Mouse (Mus musculus) ES-Bruce4 (cell line): Measurements from ENCODE around the gene Atp6v1f. TPM values are rescaled to one million over a fixed set of nuclear protein-coding genes. Genes with fewer than 3 reads are reported as not detected.

Experiments used
- H3K27ac ChIP-seq: 2 replicates; pipeline ENCODE4 v1.5.1; 2012; ENCODE audit warnings: low read length, inconsistent platforms; ENCODE audit not compliant: insufficient read depth
- H3K27me3 ChIP-seq: 2 replicates; pipeline ENCODE4 v1.6.1; 2012; ENCODE audit warnings: mild to moderate bottlenecking, low read length, inconsistent platforms; ENCODE audit not compliant: control insufficient read depth, poor library complexity, insufficient read depth, severe bottlenecking
- H3K36me3 ChIP-seq: 2 replicates; pipeline ENCODE4 v1.6.1; 2012; ENCODE audit warnings: inconsistent platforms, mild to moderate bottlenecking, low read length, moderate library complexity; ENCODE audit not compliant: control insufficient read depth, poor library complexity, insufficient read depth, severe bottlenecking
- H3K4me1 ChIP-seq: one replicate; pipeline ENCODE4 v1.8.1; 2011; ENCODE audit warnings: low read length; ENCODE audit not compliant: control insufficient read depth, insufficient read depth
- H3K4me3 ChIP-seq: 2 replicates; pipeline ENCODE4 v1.5.1; 2011; ENCODE audit warnings: low read depth, mild to moderate bottlenecking, low read length
- H3K9ac ChIP-seq: 2 replicates; pipeline ENCODE4 v1.6.1; 2012; ENCODE audit warnings: low read depth, mild to moderate bottlenecking, inconsistent platforms; ENCODE audit not compliant: poor library complexity, severe bottlenecking
- H3K9me3 ChIP-seq: replicated peaks from 2 replicates; pipeline ENCODE4 v1.6.1; 2012; ENCODE audit warnings: mild to moderate bottlenecking, low read length, inconsistent platforms; ENCODE audit not compliant: control insufficient read depth, poor library complexity, insufficient read depth, severe bottlenecking
- CTCF ChIP-seq: IDR thresholded peaks from one replicate; pipeline ENCODE4 v1.8.1; 2011; ENCODE audit warnings: low read depth, low read length
- EP300 ChIP-seq: IDR thresholded peaks from 2 replicates; pipeline ENCODE4 v1.6.1; 2011; ENCODE audit warnings: low read depth, low read length; ENCODE audit not compliant: insufficient read depth
- POLR2A ChIP-seq: IDR thresholded peaks from one replicate; pipeline ENCODE4 v1.8.1; 2011; ENCODE audit warnings: low read length; ENCODE audit not compliant: insufficient read depth
- polyA plus RNA-seq: library from polyadenylated mRNA; stranded (reverse); fragments of >200 nt; gene quantifications from 2 replicates; pipeline ENCODE4 v1.2.4, GENCODE M21; 2011; ENCODE audit warnings: low read depth; ENCODE audit not compliant: missing spikeins, insufficient read depth, insufficient read length

Atp6v1f gene
- polyA plus RNA-seq, 1 experiment: 142 TPM

DNA sequence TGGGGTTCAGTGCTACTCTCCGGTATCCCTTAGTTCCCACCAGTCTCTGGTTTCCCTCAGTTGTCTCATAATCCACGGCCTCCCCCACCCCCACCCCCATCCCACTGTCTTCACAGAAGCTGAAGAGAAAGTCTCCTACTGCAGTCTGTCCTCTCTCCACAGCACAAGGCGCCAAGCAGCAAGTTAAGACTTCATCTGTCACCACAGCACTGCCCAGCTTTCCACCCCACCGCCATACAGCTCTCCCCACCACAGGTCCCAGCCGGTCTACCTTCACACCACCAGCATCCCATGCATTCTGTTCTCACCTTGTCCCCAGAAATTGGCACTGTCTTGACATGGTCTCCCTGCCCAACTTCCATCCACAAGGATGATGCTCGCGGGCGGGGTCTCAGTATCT, 39.3 kb downstream of the Atp6v1f start:
- Histone ChIP-seq H3K27ac (no peak overlapping the region), H3K4me1 (no peaks in the 10 kb centered on the region), H3K4me3 (no peak overlapping the region), H3K9ac (no peak overlapping the region), H3K36me3 (no peaks in the 10 kb centered on the region), H3K27me3 (no peaks in the 10 kb centered on the region), H3K9me3 (no peaks in the 10 kb centered on the region)
- TF ChIP-seq POLR2A: no peak
- TF ChIP-seq CTCF: no peak
- no peak for TF ChIP-seq EP300

DNA sequence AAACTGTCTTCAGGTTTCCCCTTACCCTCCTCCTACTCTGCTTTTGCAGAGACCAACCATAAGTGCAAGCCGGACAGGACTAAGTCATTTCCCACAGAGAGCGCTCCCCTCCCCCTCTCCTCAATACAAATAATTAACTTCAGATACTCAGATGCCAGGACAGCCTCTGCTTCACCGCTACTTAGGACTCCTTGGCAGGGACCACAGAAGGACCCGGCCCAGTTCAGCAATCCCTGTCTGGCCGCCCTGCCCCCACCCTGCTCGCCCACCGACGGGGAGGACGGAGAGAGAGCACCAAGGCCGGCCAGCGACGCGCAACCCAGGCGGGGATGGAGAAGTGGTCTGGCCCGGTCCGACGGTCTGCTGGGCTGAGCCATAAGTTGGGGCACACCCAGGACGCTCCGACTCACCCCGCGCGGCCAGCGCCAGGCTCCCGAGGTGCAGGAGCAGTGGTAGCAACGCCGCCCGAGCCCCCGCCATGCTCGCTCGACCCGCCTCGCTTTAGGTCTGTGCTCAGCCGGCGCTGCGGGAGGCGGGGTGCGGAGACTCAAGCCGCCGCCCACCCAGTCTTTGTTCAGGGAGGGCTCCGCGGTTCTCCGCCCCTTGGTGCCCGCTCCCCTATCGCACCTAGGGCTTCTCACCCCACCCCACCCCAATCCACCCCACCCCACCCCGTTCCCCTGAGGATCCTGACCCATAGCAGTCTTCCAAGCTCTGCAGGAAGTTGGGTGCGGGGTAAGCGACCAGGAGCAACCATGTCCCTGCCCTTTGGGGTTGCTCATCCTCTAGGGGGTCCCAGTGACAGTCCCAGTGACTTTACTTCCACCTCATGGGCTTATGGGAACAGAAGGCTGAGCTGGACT, 40.2 kb downstream of the Atp6v1f start, which contains the start of gene Kcp:
Gene Kcp, minus strand, starts transcription at position 506 of the 863 bp plus-strand sequence.
- TF ChIP-seq EP300: no peak
- no peak for TF ChIP-seq CTCF
- no peak for TF ChIP-seq POLR2A
- Histone ChIP-seq H3K9ac (peak within 1 kb of the TSS; percentile 33), H3K9me3 (no peaks in the 10 kb centered on the region), H3K36me3 (no peaks in the 10 kb centered on the region), H3K27ac (no peak within 1 kb of the TSS), H3K4me1 (no peaks in the 10 kb centered on the region), H3K27me3 (no peaks in the 10 kb centered on the region), H3K4me3 (peak within 1 kb of the TSS; percentile 65)

DNA sequence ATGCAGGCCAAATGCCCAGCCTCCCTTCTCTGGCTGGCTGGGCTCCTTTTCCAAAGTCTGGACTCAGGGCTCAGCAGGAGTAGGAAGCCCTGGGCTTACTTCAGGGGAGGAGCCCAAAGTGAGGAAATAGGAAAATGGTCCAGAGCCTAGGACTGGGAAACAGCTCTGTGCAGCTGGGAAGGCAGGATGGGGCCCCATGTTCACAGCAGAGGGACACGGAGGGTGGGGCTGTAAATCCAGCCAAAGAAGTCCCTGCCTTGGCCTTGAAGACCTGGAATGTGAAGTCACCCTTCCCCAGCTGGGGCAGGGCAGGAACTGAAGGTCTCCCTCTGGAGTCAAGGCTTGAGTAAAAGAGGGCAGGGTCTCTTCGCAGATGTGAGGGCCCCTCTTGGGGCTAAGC, 41.6 kb downstream of the Atp6v1f start:
- Histone ChIP-seq H3K27me3 (no peaks in the 10 kb centered on the region), H3K27ac (no peak overlapping the region), H3K4me1 (no peaks in the 10 kb centered on the region), H3K36me3 (no peaks in the 10 kb centered on the region), H3K9ac (no peak overlapping the region), H3K4me3 (no peak overlapping the region), H3K9me3 (no peaks in the 10 kb centered on the region)
- TF ChIP-seq POLR2A: no peak
- no peak for TF ChIP-seq EP300

DNA sequence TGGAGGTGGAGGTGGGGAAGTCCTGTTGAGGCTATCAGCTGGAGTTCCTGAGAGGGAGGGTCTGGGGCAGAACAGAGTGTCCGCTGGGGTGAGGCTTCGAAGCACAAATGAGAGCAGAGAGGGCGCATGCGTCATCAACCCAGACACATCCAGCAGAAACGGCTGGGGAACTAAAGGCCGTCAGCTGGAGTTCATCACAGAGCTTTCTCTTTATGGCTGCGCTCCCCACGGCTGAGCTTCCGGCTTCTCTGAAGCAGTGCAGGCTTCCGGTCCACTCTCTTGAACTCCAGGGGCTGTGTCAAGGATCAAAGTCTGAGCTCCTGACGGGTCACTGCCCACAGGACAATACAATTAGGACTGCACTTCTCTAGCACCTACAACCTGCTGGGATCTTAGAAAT, 45.8 kb downstream of the Atp6v1f start:
- Histone ChIP-seq H3K4me3 (no peak overlapping the region), H3K36me3 (no peaks in the 10 kb centered on the region), H3K9ac (no peak overlapping the region), H3K9me3 (no peaks in the 10 kb centered on the region), H3K27ac (no peak overlapping the region), H3K4me1 (no peaks in the 10 kb centered on the region), H3K27me3 (no peaks in the 10 kb centered on the region)
- TF ChIP-seq POLR2A: no peak
- TF ChIP-seq CTCF: no peak
- no peak for TF ChIP-seq EP300

DNA sequence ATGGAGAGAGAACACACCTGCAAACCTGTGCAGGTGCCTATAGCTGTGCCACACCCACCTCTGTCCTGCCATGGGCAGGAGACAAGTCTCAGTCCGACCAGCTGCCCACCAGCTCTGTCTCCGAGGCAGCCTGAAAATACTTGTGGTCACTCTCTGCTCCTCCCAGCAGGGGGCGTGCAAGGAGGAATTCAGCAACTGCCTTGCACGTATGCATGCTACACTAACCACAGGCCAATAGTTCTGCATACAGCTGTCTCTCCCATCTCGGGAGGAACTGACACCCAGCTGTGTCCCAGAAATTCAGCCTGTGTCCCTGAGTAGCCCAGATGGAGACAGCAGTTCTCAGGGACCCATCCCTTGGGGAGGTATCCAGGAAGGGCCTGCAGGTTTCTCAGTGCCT, 49.6 kb downstream of the Atp6v1f start:
- Histone ChIP-seq H3K27ac (no peak overlapping the region), H3K9ac (no peak overlapping the region), H3K27me3 (no peaks in the 10 kb centered on the region), H3K9me3 (no peaks in the 10 kb centered on the region), H3K4me3 (no peak overlapping the region), H3K36me3 (no peaks in the 10 kb centered on the region), H3K4me1 (no peaks in the 10 kb centered on the region)
- TF ChIP-seq CTCF (peak; percentile 93), POLR2A (no peak)

Other genes starting within 250 kb of the Atp6v1f start
- gene Hilpda, start 195.2 kb upstream of the Atp6v1f start, polyA plus RNA-seq: 18.4 and 21.8 TPM in 2 replicates
- gene Fam71f2, start 188.1 kb upstream of the Atp6v1f start, polyA plus RNA-seq: 1.5 and 1.9 TPM in 2 replicates
- gene Fam71f1, start 148.6 kb upstream of the Atp6v1f start, polyA plus RNA-seq: not detected in 2 replicates
- gene Calu, start 119.6 kb upstream of the Atp6v1f start, polyA plus RNA-seq: 269 and 284 TPM in 2 replicates
- not detected in 2 replicates for gene Opn1sw, start 79.2 kb upstream of the Atp6v1f start, polyA plus RNA-seq
- 22.7 and 28.4 TPM in 2 replicates for gene Ccdc136, start 71.4 kb upstream of the Atp6v1f start, polyA plus RNA-seq
- 37.2 and 39.8 TPM in 2 replicates for gene Flnc, start 34.5 kb upstream of the Atp6v1f start, polyA plus RNA-seq
- gene Atp6v1fnb, start 3.7 kb downstream of the Atp6v1f start, polyA plus RNA-seq: 0.90 and 1.0 TPM in 2 replicates
- 1.9 and 4.1 TPM in 2 replicates for gene Kcp, start 40.2 kb downstream of the Atp6v1f start, polyA plus RNA-seq
- gene Irf5, start 58.9 kb downstream of the Atp6v1f start, polyA plus RNA-seq: 2.3 and 2.6 TPM in 2 replicates
- gene Tnpo3, start 142.2 kb downstream of the Atp6v1f start, polyA plus RNA-seq: 127 and 130 TPM in 2 replicates
- 7.1 and 9.6 TPM in 2 replicates for gene Tspan33, start 226.5 kb downstream of the Atp6v1f start, polyA plus RNA-seq